Mouse (Mus musculus): ENCODE measurements around the gene Ccdc146.

- TF ChIP-seq CTCF (IDR thresholded peaks at IDR 0.05; ENCODE audit: low read depth, low read length) (no peak), POLR2A (IDR thresholded peaks at IDR 0.05; ENCODE audit: insufficient read depth, low read length) (no peak)
Observed at GRCm38 (mm10) chr5:21246794-21247193, 177.7 kb downstream of the Ccdc146 start.

All from ES-Bruce4 (cell line).